12 mouse cellular contexts compared by ENCODE assay signal in genomic region chr17:7420191-7420973, GRCm38 (mm10). TPM values are rescaled to one million over a fixed set of nuclear protein-coding genes. Genes with fewer than 3 reads are reported as not detected.
A peak's percentile ranks its signal among the peaks of the same experiment; 100 is the strongest.
DNase-seq lines count a peak whose midpoint lies in the region; ATAC-seq and TF ChIP-seq lines count a peak whose summit lies in the region.
"Not testable (repeated sequence)": the region's sequence is repeated elsewhere in the genome, so short reads cannot be mapped to it uniquely, and the experiment has no call there.
"Had no signal": no experiment of that assay in that cellular context is flagged by ENCODE, and none has a peak within 500 bp of the region (broad histone marks: within the 10 kb centered on the region; RNA-seq: fewer than 3 reads in every experiment).

No protein-coding gene starts in this region.

- TF ChIP-seq CTCF in cortical plate, adult 2 months (IDR thresholded peaks at IDR 0.05; ENCODE audit: extremely low read depth, insufficient read depth, low read length): peak; percentile 46
- peak; percentile 66 for TF ChIP-seq CTCF in forebrain, postnatal 0 days (IDR thresholded peaks at IDR 0.05; ENCODE audit: low read depth)
- TF ChIP-seq CTCF in liver, adult 2 months (IDR thresholded peaks at IDR 0.05; ENCODE audit: low read depth, low read length): 0 out of 2 replicates have a peak, but pooled peaks have one; percentile 8

- not testable (repeated sequence) for H3K4me3 ChIP-seq in cortical plate, adult 2 months (ENCODE audit: insufficient read depth, low read length); forebrain, postnatal 0 days (ENCODE audit: low read depth, low read length); hindbrain, embryonic 12.5 days; kidney, embryonic 16.5 days (ENCODE audit: low read length); liver, adult 2 months (ENCODE audit: insufficient read depth, low read depth, low read length); midbrain, embryonic 11.5 days (ENCODE audit: low read depth, low read length)

- H3K36me3 ChIP-seq in forebrain, postnatal 0 days (ENCODE audit: insufficient read depth); hindbrain, embryonic 12.5 days; kidney, embryonic 16.5 days (ENCODE audit: insufficient read depth, low read length); liver, adult 2 months (ENCODE audit: control insufficient read depth, insufficient read depth, low read length); midbrain, embryonic 11.5 days (ENCODE audit: control insufficient read depth, insufficient read depth, low read length): not testable (repeated sequence)

- not testable (repeated sequence) for H3K27ac ChIP-seq in cortical plate, adult 2 months (ENCODE audit: insufficient read depth, low read length); forebrain, postnatal 0 days (ENCODE audit: low read depth, low read length); hindbrain, embryonic 12.5 days; kidney, embryonic 16.5 days (ENCODE audit: low read length); liver, adult 2 months (replicated peaks; ENCODE audit: insufficient read depth, low read depth, low read length); midbrain, embryonic 11.5 days (ENCODE audit: low read depth, low read length)

- not testable (repeated sequence) for H3K27me3 ChIP-seq in forebrain, postnatal 0 days (ENCODE audit: insufficient read depth, low read length); hindbrain, embryonic 12.5 days; kidney, embryonic 16.5 days (ENCODE audit: insufficient read depth, low read length); liver, adult 2 months (ENCODE audit: control insufficient read depth, insufficient read depth, low read length); midbrain, embryonic 11.5 days (ENCODE audit: control insufficient read depth, insufficient read depth, low read length)

- TF ChIP-seq POLR2A in cortical plate, adult 2 months (IDR thresholded peaks at IDR 0.05; ENCODE audit: extremely low read depth, insufficient read depth, low read length); liver, adult 2 months (IDR thresholded peaks at IDR 0.05; ENCODE audit: extremely low read depth, insufficient read depth, low read length): not testable (repeated sequence)

- peak; percentile 22 for DNase-seq in forebrain, postnatal 0 days
- DNase-seq in liver, adult 2 months (ENCODE audit: extremely low read depth, low read depth, low spot score); midbrain, embryonic 11.5 days (ENCODE audit: low spot score, missing footprints): not testable (repeated sequence)
- peak; percentile 30 to 35 for DNase-seq in right cerebral cortex, postnatal 10 days (ENCODE audit: low spot score in 2 of 2)

- WGBS in forebrain, postnatal 0 days: 10% methylated on average over 2 of the region's 3 CpGs
- WGBS in hindbrain, embryonic 12.5 days: 40% methylated on average over 3 of the region's 3 CpGs
- WGBS in kidney, embryonic 16.5 days: 5% methylated on average over 2 of the region's 3 CpGs
- WGBS in liver, adult 2 months: 28% methylated on average over 3 of the region's 3 CpGs
- 37% methylated on average over 3 of the region's 3 CpGs for WGBS in midbrain, embryonic 11.5 days

- not testable (repeated sequence) for H3K4me1 ChIP-seq in cortical plate, adult 2 months (ENCODE audit: control insufficient read depth, insufficient read depth, low read length); forebrain, postnatal 0 days (ENCODE audit: insufficient read depth); hindbrain, embryonic 12.5 days; kidney, embryonic 16.5 days (ENCODE audit: insufficient read depth, low read length); liver, adult 2 months (ENCODE audit: control insufficient read depth, insufficient read depth, low read length); midbrain, embryonic 11.5 days (ENCODE audit: control insufficient read depth, insufficient read depth, low read length)

- ATAC-seq in CD4-positive, CD25-positive, alpha-beta regulatory T cell, adult 4 months: peak; percentile 51
- peak; percentile 96 for ATAC-seq in forebrain, postnatal 0 days
- ATAC-seq in hindbrain, embryonic 12.5 days (ENCODE audit: low FRiP score): peak; percentile 82
- ATAC-seq in kidney, embryonic 16.5 days (ENCODE audit: low FRiP score, low TSS enrichment): peak; percentile 85
- peak; percentile 75 for ATAC-seq in midbrain, embryonic 11.5 days (ENCODE audit: low FRiP score)

- H3K79me2 ChIP-seq in liver, adult 2 months (ENCODE audit: control insufficient read depth, insufficient read depth, low read length): not testable (repeated sequence)

- not testable (repeated sequence) for H3K9ac ChIP-seq in forebrain, postnatal 0 days; hindbrain, embryonic 12.5 days; kidney, embryonic 16.5 days (replicated peaks; ENCODE audit: low read length); liver, adult 2 months (ENCODE audit: low read depth, low read length); midbrain, embryonic 11.5 days (ENCODE audit: low read length)

- H3K9me3 ChIP-seq in forebrain, postnatal 0 days (ENCODE audit: low read length); hindbrain, embryonic 12.5 days (replicated peaks); kidney, embryonic 16.5 days (ENCODE audit: low read length); midbrain, embryonic 11.5 days (ENCODE audit: control insufficient read depth, low read length): not testable (repeated sequence)

- H3K4me2 ChIP-seq in forebrain, postnatal 0 days (ENCODE audit: low read depth); hindbrain, embryonic 12.5 days (replicated peaks); kidney, embryonic 16.5 days (replicated peaks; ENCODE audit: low read depth, low read length); midbrain, embryonic 11.5 days: not testable (repeated sequence)

RNA-seq across cellular contexts. Expression of gene Unc93a2, which starts 35.1 kb away (rescaled TPM):
- not detected for polyA plus RNA-seq in CD4-positive, CD25-positive, alpha-beta regulatory T cell, adult 4 months (2017; shearing (Covaris generic))
- polyA plus RNA-seq in cortical plate, adult 2 months (2012; rRNA removed): not detected in 2 replicates
- total RNA-seq in forebrain, postnatal 0 days (2014; rRNA removed): not detected in 2 replicates
- not detected in 2 replicates for polyA plus RNA-seq in forebrain, postnatal 0 days (2015; fragmentation: Nextera tagmentation; extraction: Ambion mirVana)
- not detected in 2 replicates for polyA plus RNA-seq in hindbrain, embryonic 12.5 days (2016; fragmentation: Nextera tagmentation; extraction: Ambion mirVana)
- polyA plus RNA-seq in kidney, embryonic 16.5 days (2015; fragmentation: Nextera tagmentation; extraction: Ambion mirVana): not detected in 2 replicates
- 2.4 and 4.4 TPM in 2 replicates for total RNA-seq in liver, adult 2 months (2014; rRNA removed)
- 3.4 and 4.5 TPM in 2 replicates for polyA plus RNA-seq in liver, adult 2 months (2012; rRNA removed)
- polyA plus RNA-seq in midbrain, embryonic 11.5 days (2014; fragmentation: Nextera tagmentation; extraction: Ambion mirVana): not detected in 2 replicates
- total RNA-seq: gastrocnemius, postnatal 10 days; layer of hippocampus, postnatal 25 days had no signal
- polyA plus RNA-seq: hindbrain, embryonic 10.5 days had no signal

RNA-seq across cellular contexts. Expression of gene Gm49630, which starts 48.6 kb away (rescaled TPM):
- not detected for polyA plus RNA-seq in CD4-positive, CD25-positive, alpha-beta regulatory T cell, adult 4 months (2017; shearing (Covaris generic))
- not detected in 2 replicates for polyA plus RNA-seq in cortical plate, adult 2 months (2012; rRNA removed)
- 0.23 TPM in 1 of 2 replicates, not detected in the other for total RNA-seq in forebrain, postnatal 0 days (2014; rRNA removed)
- polyA plus RNA-seq in forebrain, postnatal 0 days (2015; fragmentation: Nextera tagmentation; extraction: Ambion mirVana): not detected in 2 replicates
- not detected in 2 replicates for polyA plus RNA-seq in hindbrain, embryonic 12.5 days (2016; fragmentation: Nextera tagmentation; extraction: Ambion mirVana)
- not detected in 2 replicates for polyA plus RNA-seq in kidney, embryonic 16.5 days (2015; fragmentation: Nextera tagmentation; extraction: Ambion mirVana)
- total RNA-seq in liver, adult 2 months (2014; rRNA removed): not detected in 2 replicates
- polyA plus RNA-seq in liver, adult 2 months (2012; rRNA removed): not detected in 2 replicates
- polyA plus RNA-seq in midbrain, embryonic 11.5 days (2014; fragmentation: Nextera tagmentation; extraction: Ambion mirVana): not detected in 2 replicates
- total RNA-seq: adrenal gland, postnatal 25 days; gastrocnemius, postnatal 10 days; layer of hippocampus, postnatal 25 days had no signal
- polyA plus RNA-seq: hindbrain, embryonic 10.5 days had no signal

Comparison
In these comparisons a context has a peak if more than half of its experiments do, and no peak if none do; other contexts are left out.
1. CTCF ChIP-seq: peak in every context shown above with its lines; median percentile 66 in forebrain, postnatal 0 days; 46 in cortical plate, adult 2 months; 8 in liver, adult 2 months.